Mouse (Mus musculus): ENCODE measurements around the gene Igdcc3.

DNA sequence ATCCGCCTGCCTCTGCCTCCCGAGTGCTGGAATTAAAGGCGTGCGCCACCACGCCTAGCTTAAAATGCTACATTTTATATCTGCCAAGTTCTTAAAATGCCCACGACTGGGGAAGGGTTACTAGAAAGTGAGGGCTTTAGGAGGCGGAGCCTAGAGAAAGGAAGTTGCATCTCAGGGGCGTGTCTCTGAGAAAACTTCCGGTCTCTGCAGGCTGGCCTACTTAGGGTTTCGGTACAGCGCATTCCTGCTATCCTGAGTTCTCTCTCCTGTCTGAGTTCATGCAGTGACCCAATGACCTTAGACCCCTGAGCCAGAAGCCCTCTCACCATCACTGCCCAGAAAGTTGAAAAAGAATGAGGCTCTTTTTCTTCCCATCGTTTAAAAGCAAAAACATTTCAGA lies 52.2 kb downstream of the Igdcc3 start:
- TF ChIP-seq POLR2A (IDR thresholded peaks at IDR 0.05; ENCODE audit: low read depth, low read length) (no peak), CTCF (IDR thresholded peaks at IDR 0.05; ENCODE audit: extremely low read depth, insufficient read length, insufficient replicate concordance, low read depth, low read length) (no peak)
